Mouse (Mus musculus): ENCODE measurements around the gene Wtap.
"Not testable (repeated sequence)": the region's sequence is repeated elsewhere in the genome, so short reads cannot be mapped to it uniquely, and the experiment has no call there.

The Wtap gene

GRCm38 (mm10) chr17:12994069-12994468 lies at the start of gene Wtap:
Gene Wtap, minus strand, starts transcription at chr17:12994169.
- DNase-seq (ENCODE audit: low spot score in 2 of 2), result no peak

- not testable (repeated sequence) for DNase-seq (ENCODE audit: low spot score in 2 of 2)
Observed at GRCm38 (mm10) chr17:13036627-13037192, 42.7 kb upstream of the Wtap start.

- no peak for DNase-seq (ENCODE audit: low spot score in 2 of 2)
Observed at GRCm38 (mm10) chr17:13013316-13013715, 19.3 kb upstream of the Wtap start.

- peak in 1 of 2 experiments; percentile 45 for DNase-seq (ENCODE audit: low spot score in 2 of 2)
Observed at GRCm38 (mm10) chr17:13009887-13010286, 15.9 kb upstream of the Wtap start.

- peak in 1 of 2 experiments; percentile 24 for DNase-seq (ENCODE audit: low spot score in 2 of 2)
Observed at GRCm38 (mm10) chr17:13008528-13008927, 14.6 kb upstream of the Wtap start.

- DNase-seq (ENCODE audit: low spot score in 2 of 2), result peak; percentile 92 to 97
Observed at GRCm38 (mm10) chr17:13007730-13008425, 13.9 kb upstream of the Wtap start.

- no peak for DNase-seq (ENCODE audit: low spot score in 2 of 2)
Observed at GRCm38 (mm10) chr17:13006984-13007383, 13.0 kb upstream of the Wtap start.

GRCm38 (mm10) chr17:13006546-13006945 lies 12.6 kb upstream of the Wtap start, which contains the start of gene Sod2:
Gene Sod2, plus strand, starts transcription at chr17:13006846.
- DNase-seq (ENCODE audit: low spot score in 2 of 2), result not testable (repeated sequence)

GRCm38 (mm10) chr17:13004436-13004835 lies 10.5 kb upstream of the Wtap start:
- not testable (repeated sequence) for DNase-seq (ENCODE audit: low spot score in 2 of 2)

- DNase-seq (ENCODE audit: low spot score in 2 of 2), result not testable (repeated sequence)
Observed at GRCm38 (mm10) chr17:13002243-13002642, 8.3 kb upstream of the Wtap start.

GRCm38 (mm10) chr17:12999069-12999468 lies 5.1 kb upstream of the Wtap start:
- DNase-seq (ENCODE audit: low spot score in 2 of 2), result no peak

- no peak for DNase-seq (ENCODE audit: low spot score in 2 of 2)
Observed at GRCm38 (mm10) chr17:12997890-12998289, 3.9 kb upstream of the Wtap start.

GRCm38 (mm10) chr17:12996345-12996744 lies 2.4 kb upstream of the Wtap start:
- DNase-seq (ENCODE audit: low spot score in 2 of 2), result peak in 1 of 2 experiments; percentile 70

- DNase-seq (ENCODE audit: low spot score in 2 of 2), result peak; percentile 81 to 94
Observed at GRCm38 (mm10) chr17:12992470-12992991, 1.4 kb downstream of the Wtap start.

- peak; percentile 66 to 76 for DNase-seq (ENCODE audit: low spot score in 2 of 2)
Observed at GRCm38 (mm10) chr17:12991635-12992358, 2.2 kb downstream of the Wtap start.

GRCm38 (mm10) chr17:12991194-12991634 lies 2.8 kb downstream of the Wtap start:
- DNase-seq (ENCODE audit: low spot score in 2 of 2), result peak in 1 of 2 experiments; percentile 24

- no peak for DNase-seq (ENCODE audit: low spot score in 2 of 2)
Observed at GRCm38 (mm10) chr17:12990567-12991145, 3.3 kb downstream of the Wtap start.

GRCm38 (mm10) chr17:12988096-12988495 lies 5.9 kb downstream of the Wtap start:
- DNase-seq (ENCODE audit: low spot score in 2 of 2), result not testable (repeated sequence)

- no peak for DNase-seq (ENCODE audit: low spot score in 2 of 2)
Observed at GRCm38 (mm10) chr17:12983988-12984387, 10.0 kb downstream of the Wtap start.

- no peak for DNase-seq (ENCODE audit: low spot score in 2 of 2)
Observed at GRCm38 (mm10) chr17:12978546-12978945, 15.4 kb downstream of the Wtap start.

GRCm38 (mm10) chr17:12973851-12974250 lies 20.1 kb downstream of the Wtap start:
- no peak for DNase-seq (ENCODE audit: low spot score in 2 of 2)

- no peak for DNase-seq (ENCODE audit: low spot score in 2 of 2)
Observed at GRCm38 (mm10) chr17:12967173-12967572, 26.8 kb downstream of the Wtap start.

All from left cerebral cortex, adult 9 months (tissue).